Mouse (Mus musculus) liver, adult (tissue): ENCODE results near the gene Pde10a.

Source experiments
- GATA4 ChIP-seq: IDR thresholded peaks from 2 replicates; pipeline ENCODE4 v1.6.1; 2014; ENCODE audit warnings: mild to moderate bottlenecking, low read length; ENCODE audit not compliant: insufficient replicate concordance

Gene Pde10a

DNA sequence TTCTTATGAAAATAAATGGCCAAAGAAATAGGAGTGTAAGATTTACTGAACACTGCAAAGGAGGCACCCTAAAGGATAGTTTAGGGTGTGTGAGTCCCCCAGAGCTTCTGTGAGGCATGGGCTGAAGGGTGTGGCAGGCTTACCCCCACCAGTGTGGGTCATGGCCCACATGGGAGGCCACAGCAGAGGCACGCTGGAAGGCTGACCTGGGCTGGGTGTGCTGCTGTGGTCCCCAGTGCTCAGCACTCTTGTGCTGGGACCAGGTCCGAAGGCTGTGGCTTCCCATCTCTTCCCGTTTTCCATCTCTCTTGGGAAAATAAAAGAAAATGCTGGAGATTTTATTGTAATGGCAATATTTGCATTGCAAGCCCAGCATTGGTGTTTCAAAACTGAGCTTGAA is 26.5 kb downstream of the Pde10a start:
- no peak for TF ChIP-seq GATA4

DNA sequence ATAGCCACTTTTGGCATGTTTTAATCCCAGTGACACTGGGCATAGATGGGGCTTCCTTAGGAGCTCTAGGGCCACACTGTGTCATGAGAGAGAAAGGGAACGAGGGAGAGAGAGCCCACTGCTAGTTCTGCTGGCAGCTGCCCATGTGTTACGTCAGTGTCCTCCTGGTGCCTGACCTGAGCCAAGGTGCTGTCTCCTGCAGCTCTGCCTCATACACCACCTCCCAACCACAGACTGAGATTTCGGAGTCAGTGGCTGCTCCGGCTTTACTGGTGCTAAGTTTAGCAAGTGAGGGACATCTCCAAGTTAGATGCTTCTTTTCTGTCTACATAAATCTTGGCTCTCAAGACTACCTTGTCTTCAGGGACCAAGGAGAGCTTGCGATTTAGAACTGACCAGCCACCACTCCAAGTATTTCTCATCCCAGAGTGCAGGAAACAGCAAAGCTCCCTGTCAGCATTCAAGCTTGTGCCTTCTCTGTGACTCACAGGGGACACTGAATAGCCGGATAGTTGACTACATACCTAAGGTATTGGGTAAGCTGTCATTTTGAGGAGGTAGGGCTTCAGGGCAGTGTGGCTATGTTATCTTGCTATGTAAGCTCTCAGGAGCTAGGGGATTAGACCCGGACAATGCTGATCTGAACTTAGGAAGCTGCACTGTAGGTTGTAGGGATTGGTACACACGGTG is 27.3 kb downstream of the Pde10a start:
- no peak for TF ChIP-seq GATA4

DNA sequence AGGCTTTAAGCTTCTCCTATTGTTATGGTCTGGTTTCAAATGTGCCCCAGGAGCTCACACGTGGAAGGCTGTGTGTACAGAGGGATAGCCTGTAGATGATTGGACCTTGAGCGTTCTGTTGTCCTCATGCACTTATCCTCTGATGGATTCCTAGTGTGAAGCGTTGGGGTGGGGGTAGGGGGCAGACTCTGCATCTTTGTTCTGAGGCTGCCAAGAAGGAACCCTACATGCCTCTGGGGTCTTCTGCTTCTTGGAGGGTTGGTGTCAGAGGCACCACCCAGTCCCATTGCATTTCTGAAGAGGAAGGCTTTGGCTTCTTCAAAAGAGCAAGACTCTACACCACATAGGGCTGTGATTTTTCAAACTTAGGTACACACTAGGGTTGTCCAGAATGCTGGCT is 28.4 kb downstream of the Pde10a start:
- TF ChIP-seq GATA4, result no peak

DNA sequence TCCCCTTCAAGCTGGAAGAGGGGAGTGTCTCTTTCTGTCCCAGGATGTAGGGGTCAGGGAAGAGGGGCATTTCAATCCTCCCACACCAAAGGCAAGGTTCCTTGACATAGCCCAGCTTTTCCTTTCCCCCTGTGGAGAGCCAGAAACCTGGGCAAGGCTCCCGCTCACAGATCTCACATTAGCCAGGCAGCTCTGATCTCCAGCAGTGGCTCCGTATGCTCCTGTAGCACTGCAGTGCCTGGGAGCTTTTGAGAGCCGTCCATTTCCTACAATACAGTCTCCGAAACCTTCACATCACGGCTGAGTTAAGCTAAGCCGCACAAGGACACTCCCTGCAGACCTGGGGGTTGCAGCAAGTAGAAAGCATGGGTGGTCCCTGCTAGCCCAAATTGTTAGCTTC is 29.0 kb downstream of the Pde10a start:
- TF ChIP-seq GATA4, result no peak

DNA sequence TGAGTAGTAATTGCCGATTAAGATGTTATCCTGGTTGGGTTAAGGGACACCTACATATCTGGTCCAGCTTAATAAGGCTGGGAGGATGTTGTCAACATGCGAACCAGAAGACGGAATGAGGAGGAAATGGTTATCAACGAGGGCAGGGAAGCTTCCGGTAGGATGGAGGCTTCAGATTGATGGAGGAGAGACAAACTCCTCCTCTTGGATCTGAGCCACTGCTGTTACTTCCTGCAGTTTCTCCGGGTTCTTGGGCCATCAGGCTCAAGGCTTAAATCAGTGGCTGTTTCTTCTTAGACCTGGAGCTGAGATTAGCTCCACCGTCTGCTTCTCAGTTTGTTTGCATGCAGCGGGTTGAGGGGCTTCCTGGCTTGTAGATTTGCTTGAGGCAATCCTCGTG is 30.6 kb downstream of the Pde10a start:
- TF ChIP-seq GATA4, result no peak

DNA sequence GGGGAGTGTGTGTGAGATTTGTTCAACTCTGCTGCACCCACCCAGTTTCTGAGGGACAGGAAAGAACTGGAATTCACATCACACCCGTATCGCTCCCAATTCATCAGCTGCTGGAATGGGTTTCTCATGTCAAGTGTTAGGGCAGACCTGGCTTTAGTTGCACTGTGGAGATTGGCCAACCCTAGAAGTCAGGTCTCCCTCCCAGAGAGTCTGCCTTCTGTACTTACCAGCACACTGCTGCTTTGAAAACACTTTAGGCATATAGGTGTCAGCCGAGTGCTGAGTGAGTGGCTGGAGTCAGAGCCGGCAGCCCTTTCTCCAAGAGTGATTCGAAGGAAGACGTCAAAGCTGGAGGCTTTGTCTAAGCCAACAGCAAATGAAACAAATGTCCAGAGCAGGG is 31.1 kb downstream of the Pde10a start:
- no peak for TF ChIP-seq GATA4

DNA sequence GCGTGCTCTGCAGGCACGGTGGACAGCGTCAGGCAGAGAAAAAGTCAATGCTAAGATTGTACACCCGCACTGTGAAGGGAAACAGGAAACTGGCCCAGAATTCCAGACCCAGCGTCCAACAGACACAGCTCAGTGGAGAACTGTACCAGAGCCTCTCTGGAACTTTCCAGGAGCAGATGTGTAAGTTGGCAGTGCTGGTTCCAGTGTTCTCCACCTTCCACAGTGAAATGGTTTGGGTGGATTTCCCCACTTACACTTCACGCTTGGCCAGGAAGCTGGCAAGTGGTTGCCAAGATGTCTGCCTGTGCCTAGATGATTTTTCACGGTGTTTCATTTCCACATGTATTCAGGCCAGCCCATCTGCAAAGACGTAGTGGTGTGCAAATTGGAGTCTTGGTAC is 32.8 kb downstream of the Pde10a start:
- TF ChIP-seq GATA4, result no peak

DNA sequence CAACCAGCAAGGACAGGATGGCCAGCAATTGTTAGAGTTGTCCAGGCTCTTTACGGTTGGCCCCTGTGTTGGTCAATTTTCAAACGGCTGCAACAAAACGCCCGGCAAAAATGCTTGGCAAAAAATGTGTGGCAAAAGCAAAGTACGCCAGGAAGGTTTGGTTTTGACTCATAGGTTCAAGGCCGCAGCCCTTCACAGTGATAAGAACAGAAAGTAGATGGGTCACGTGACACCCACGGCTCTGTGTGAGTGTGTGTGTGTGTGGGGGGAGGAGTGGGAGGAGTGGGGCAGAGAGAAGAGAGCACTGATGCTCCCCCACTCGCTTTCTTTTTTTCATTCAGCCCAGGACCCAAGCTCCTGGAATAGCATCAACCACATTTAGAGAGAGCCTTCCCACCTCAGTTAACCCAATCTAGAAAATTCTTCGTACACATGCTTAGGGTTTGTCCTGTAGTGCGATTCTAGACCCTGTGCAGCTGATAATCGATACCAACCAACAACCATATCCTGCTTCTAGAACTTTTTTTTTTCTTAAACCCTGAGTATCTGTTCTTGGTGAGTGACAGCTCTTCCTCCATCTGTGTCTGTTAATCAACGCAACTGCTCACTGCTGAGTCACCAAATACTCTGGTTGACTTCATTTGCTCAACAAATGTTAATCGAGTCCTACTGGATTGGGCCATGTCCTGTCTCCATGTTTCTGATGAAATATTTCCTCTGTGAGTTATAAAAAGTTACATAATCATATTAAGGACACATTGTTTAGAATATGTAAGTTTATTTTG is 37.1 kb downstream of the Pde10a start:
- no peak for TF ChIP-seq GATA4

DNA sequence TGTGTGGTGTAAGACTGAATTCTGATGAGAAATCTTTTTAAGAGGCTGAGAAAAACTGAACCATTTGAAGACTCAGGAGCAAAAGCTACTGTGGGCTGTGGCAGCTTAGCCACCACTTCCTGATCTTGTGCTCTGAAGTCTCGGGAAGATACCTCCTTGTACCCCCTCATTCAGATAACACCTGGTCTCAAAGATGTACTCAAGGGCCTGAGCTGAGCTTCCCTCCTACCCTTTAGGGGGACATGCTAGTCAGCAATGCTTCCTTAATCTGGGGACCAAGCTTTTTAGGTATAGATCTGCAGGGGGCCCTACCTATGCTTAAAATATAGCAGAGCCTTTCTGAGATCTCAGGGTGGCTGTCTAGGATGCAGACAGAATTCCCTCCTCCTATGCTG is 37.7 kb downstream of the Pde10a start:
- TF ChIP-seq GATA4, result no peak

DNA sequence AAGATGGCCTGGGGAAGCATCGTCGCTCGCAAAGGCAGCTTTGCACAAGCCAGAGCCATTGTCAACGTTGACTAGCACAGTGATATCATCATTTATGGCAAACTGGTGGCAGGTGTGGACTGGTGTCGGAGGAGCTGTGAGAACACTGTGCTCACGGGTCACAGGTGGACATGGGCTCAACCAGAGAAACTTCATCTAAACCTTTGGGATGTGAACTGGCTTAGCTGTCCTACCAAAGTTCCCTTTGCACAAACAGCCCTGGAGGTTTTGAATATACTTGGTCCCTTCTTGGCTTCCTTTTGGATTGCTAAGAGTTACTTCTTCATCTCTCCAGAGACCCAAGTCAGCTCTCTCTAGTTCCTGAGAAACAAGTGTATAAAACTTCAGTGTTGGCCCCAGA is 41.7 kb downstream of the Pde10a start, which contains the start of gene Gm17087:
Gm17087 (minus strand) TSS at position 101 of the 400 bp plus-strand sequence.
- TF ChIP-seq GATA4, result no peak

DNA sequence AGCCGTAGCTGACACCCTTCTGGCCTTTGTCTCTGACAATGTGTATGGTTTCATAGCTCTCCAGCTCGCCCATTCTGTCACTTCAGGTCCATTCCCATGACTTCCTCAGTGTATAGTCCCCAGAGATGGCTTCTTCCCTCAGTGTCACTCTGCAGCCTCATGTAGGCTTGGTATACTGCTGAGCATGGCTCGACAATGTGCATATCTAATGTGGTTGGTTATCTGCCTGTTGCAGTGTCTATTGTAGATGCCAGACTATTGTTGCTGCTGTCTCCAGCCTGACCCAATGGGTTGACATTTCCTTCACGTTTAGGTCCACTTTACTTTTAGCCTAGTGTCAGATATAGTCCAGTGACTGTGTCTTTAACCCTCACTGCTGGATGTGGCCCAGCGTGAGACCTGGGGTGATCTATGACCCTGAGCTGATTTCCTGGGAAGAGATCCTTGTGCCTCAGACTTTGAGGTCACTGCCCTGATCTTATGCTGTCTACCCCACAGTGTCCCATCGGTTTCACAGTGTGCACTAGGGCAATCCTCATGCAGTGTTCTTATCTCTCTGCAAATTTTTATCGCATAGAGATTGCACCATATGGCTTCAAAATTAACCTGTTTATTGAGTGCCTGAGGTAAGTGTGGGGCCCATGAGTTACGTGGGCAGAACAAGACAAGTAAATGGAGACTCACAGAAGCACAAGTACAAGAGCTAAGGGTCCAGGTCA is 48.5 kb downstream of the Pde10a start:
- TF ChIP-seq GATA4, result no peak

DNA sequence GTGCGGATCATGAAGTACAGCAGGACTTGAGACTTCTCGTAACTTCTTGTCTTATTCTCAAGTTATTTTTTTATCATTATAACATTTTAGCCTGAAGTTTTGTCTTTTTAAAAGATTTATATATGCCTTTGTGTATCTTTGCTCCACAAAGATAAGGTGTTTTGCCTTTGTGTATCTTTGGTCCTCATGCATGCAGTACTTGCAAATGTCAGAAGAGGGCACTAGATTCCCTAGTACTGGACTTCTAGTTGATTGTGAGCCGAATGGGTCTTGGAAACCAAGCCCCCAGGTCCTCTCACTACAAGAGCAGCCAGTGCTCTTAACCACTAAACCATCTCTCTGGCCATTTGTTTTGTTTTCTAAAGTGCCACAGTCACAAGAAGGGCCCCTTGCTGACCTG is 55.2 kb downstream of the Pde10a start:
- TF ChIP-seq GATA4, result no peak

DNA sequence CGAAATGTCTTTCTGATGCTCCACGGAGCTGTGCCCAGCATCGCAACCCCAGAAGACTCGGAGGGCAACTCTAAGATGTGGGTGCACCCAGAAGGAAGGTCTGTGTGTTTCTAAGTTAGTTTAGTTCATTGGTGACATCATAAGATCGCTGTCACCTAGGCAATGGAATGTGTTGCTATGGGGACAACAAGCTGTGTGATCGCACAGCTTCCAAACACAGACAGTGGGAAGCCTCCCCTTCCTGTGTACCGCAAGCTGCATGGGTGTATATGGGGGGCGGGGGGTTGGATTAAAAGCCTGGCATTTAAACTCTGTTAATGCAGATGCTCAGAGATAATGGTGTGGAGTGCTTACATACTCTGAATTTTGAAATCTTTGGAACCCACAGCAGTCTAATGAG is 56.4 kb downstream of the Pde10a start:
- no peak for TF ChIP-seq GATA4

DNA sequence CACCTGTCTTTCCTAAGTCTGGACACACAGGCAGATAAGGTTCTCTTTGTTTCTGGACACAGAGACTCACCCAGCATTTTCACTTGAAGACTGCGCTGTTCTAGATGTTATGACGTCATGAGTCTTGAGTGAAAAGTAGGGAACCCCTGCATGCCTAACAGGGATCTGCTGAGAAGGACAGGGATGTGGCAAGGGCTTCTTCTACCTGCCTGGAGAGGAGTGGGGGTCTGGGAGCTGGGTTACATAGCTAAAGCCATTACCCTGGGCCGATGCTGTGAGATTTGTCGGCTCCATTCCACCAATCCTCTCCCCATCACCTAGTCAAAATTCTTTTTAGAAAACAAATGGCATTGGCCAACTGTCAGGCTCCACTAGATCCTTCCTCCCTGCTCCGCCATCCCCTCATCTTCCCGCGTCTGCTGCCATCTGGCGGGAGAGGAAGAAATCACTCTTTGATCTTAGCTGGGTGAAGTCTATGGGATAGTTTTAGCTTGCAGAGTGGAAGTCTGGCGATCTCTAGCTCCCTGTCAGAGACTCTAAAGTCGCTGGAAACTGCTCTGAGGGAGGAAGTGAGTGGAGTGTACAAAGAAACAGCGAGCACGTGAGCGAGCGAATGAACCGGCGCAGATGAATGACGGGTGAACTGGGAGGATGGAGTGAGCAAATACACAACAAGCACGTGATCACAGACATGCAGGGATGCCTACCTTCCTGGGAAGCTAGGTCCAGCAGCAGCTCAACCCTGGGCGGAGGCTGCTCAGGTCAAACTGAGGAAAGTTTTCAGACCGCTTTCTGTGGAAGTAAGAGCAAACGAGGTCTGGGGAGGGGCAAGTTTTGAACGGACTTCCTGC is 67.5 kb downstream of the Pde10a start:
- no peak for TF ChIP-seq GATA4

DNA sequence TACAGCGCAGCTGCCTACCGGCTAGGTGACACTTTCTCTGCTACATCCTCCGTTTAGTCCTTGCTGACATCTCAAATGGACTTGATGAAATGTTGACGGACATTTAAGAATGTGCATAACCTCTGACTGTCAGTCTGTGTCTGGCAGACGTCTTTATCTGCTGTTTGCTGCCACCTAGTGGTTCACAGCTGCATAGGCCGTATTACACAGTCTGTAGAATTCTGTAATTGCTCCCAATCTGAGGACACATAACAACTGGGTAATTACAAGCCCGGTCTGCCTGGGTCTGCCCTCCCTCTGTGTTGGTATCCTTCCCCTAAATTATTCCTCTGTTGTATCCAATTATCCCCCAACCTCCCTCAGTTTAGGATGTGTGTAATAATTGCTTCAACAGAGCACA is 72.6 kb downstream of the Pde10a start:
- no peak; the same call in 1 of the 2 replicates for TF ChIP-seq GATA4
